Mouse (Mus musculus): ENCODE results near the gene Snrpg.
"Not testable (repeated sequence)": the region's sequence is repeated elsewhere in the genome, so short reads cannot be mapped to it uniquely, and the experiment has no call there.

Gene Snrpg

GRCm38 (mm10) chr6:86370764-86371339, at the start of gene Snrpg:
Gene Snrpg (plus strand): TSS chr6:86371304.
- DNase-seq (ENCODE audit: low read depth, low spot score) = no peak

DNA sequence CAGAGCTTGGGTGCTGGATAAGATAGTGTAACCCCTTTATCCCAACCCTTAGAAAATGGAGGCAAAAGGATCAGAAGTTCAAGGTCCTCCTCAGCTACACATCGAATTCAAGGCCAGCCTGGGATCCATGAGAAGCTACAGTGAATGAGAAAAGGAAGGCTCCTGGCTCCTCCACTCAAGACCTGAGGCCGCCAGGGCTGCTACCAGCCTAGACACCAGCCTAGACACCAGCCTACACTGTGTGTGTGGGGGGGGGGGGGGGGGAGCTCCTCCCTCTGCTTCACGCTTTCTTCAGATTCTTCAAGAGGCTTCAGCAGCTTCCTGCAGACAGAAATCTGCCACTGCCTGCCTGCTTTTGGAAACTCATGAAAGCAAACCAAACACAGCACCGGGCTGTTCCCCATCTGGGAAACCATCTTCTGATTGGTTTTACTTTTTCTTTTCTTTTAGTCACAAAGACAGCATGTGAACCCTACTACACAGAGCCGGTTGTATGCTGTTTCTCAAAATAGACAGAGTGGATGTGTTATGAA, 49.0 kb upstream of the Snrpg start:
- DNase-seq (ENCODE audit: low read depth, low spot score) = no peak

DNA sequence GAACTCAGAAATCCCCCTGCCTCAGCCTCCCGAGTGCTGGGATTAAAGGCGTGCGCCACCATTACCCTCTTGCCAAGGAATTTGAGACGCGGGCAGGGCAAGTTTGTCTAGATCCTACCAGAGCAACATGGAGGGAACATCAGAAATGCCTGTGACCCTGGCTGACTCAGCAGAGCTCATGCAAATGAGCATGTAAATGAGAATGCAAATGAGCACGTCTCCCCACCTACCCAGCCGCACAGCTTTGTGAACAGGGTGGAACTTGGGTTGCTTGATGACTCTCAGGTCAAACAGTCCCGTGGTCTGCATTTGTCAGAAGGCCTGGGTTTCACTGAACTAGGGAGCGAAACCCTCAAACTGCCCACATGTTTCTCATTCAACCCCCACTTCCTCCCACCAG, 48.1 kb upstream of the Snrpg start:
- DNase-seq (ENCODE audit: low read depth, low spot score) = no peak

- DNase-seq (ENCODE audit: low read depth, low spot score) = no peak
These were observed 46.7 kb upstream of the Snrpg start for GRCm38 (mm10) chr6:86324400-86324799.

- DNase-seq (ENCODE audit: low read depth, low spot score) = no peak
These were observed 45.5 kb upstream of the Snrpg start for GRCm38 (mm10) chr6:86325646-86326045.

GRCm38 (mm10) chr6:86326866-86327265, 44.2 kb upstream of the Snrpg start:
- DNase-seq (ENCODE audit: low read depth, low spot score) = no peak

GRCm38 (mm10) chr6:86328369-86328768, 42.7 kb upstream of the Snrpg start:
- no peak for DNase-seq (ENCODE audit: low read depth, low spot score)

DNA sequence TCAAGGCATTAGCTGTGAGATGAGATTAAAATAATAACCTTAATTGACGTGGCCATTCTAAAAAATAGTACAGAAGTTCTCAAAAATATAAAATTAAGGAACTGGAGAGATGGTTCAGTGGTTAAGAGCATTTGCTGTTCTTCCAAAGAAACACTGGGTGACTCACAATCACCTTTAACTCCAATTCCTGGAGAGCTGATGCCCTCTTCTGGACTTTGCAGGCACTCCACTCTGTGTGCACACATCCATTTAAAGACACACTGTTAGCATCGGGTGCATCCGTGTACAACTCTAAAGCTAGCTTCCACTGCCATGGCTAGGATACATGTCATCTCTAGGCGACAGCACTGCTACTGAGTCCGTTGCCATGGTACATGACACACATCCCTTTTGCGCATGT, 41.2 kb upstream of the Snrpg start:
- DNase-seq (ENCODE audit: low read depth, low spot score) = no peak

GRCm38 (mm10) chr6:86335121-86335849, 35.8 kb upstream of the Snrpg start:
- no peak for DNase-seq (ENCODE audit: low read depth, low spot score)

- DNase-seq (ENCODE audit: low read depth, low spot score) = no peak
These were observed 35.2 kb upstream of the Snrpg start for GRCm38 (mm10) chr6:86335860-86336259.

DNA sequence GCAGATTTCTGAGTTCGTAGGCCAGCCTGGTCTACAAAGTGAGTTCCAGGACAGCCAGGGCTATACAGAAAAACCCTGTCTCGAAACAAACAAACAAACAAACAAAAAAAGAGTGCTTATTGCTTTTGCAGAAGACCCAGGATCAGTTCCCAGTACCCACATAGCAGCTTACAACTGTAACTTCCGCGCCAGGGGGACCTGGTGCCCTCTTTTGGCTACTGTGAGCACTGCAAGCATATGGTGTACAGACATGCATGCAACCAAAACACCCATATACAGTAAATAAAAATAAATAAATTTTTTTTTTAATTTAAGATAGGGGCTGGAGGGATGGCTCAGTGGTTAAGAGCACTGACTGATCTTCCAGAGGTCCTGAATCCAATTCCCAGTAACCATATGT, 34.8 kb upstream of the Snrpg start:
- not testable (repeated sequence) for DNase-seq (ENCODE audit: low read depth, low spot score)

- peak; percentile 34 for DNase-seq (ENCODE audit: low read depth, low spot score)
These were observed 27.4 kb upstream of the Snrpg start for GRCm38 (mm10) chr6:86343656-86344055.

- DNase-seq (ENCODE audit: low read depth, low spot score) = peak; percentile 22
These were observed 25.0 kb upstream of the Snrpg start for GRCm38 (mm10) chr6:86346063-86346462.

DNA sequence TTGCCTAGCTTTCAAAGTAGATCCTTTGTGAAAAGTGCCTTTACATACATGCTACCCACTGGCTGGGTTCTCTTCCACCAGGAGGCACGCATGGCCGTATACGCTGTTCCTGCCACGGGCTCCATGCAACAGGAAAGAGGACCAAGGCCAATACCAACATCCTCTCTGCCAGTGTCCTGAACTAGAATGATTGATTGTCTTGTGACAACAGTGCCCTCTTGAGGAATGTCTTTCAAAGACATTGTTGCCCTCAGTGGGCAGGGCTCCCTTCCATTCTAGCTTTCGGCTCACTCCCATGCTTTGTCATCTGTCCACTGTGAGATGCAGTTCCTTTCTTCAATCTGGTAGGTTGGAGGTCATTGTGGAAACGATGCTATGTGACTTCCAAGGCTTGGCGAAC, 21.8 kb upstream of the Snrpg start:
- no peak for DNase-seq (ENCODE audit: low read depth, low spot score)

GRCm38 (mm10) chr6:86354948-86355347, 16.2 kb upstream of the Snrpg start:
- DNase-seq (ENCODE audit: low read depth, low spot score) = no peak

DNA sequence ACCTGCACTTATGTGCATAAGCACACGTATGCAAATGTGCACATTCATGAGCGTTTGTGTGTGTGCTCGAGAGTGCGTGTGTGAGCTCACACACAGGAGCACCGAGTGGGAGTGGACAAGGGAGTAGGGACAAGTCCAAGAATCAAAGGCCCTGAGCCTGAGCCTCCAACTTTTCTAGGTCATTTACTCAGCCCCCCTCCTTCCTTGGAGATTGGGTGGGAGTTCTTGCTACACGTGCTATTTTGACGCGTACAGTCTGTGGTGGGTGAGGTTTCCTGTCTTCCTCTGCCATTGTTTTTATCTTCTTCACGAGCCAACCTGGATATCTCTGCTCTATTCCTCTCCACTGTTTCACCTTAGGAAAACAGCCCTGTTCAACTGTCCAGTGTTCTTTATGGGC, 14.1 kb upstream of the Snrpg start:
- DNase-seq (ENCODE audit: low read depth, low spot score) = no peak

DNA sequence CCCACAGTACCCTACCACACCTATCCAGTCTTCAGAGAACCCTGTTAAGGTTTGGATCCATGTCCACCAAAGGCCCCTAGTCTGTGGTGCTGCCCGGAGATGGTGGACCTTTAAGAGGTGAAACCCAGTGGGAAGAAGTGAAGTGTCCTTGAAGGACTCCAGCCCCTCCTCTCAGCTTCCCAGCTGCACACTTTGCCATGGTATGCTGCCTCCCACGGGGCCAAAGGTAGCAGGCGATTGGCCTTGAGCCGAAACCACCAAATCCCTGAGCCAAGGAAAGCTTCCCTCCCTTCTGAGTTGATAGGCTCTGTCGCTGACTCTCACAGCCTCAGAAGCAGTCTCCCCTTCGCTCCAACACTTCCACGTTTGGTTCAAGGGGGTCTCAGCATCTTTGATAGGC, 10.4 kb upstream of the Snrpg start:
- DNase-seq (ENCODE audit: low read depth, low spot score) = no peak

DNA sequence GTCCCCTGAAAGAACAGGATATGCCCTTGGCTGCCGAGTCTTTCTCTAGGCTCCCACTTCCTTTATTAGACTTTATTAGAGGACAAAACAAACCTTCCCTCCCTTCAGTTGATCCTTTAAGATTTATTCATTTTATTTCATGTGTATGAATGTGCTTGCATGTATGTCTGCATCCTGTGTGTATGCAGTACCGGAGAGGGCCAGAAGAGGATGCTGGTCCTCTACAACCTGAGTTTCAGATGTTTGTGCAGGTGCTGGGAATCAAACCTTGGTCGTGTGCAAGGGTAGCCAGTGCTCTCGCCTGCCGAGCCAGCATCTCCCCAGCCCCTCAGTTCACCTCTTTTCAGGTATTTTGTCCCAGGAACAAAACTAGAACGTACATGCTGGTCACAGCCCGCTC, 9.7 kb upstream of the Snrpg start:
- DNase-seq (ENCODE audit: low read depth, low spot score) = no peak

DNA sequence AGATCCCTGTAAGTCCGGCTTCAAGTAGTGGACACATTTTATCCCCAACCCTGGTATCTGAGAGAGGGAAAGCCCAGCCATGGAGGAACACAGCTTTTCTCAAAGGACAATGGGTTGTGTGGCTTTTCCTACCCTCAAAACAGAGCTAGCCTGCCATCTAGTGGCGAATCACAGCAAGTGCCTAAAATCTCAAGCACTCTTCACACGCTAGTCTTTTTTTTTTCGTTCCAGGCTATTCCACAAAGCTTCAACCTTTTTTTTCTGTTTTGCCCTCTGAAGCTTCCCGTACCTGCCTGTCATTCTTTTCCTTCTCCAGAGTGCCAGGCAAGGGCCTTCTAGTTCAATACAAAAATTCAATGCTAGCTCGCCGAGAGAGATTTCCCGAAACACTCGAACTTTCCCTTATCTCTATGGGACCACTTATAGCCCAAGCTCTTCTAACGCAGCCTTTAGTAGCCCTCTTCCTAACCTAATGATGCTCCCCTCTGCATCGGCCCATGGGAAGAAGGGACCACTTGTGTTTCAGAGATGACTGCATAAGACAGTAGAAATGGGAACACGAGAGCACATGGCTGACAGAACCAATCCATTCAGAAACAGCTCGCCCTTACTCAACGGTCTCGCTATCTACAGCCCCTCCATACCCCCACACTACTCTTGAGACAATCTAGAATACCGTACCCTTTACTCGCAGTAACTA, 6.5 kb upstream of the Snrpg start:
- peak; percentile 88 for DNase-seq (ENCODE audit: low read depth, low spot score)

DNA sequence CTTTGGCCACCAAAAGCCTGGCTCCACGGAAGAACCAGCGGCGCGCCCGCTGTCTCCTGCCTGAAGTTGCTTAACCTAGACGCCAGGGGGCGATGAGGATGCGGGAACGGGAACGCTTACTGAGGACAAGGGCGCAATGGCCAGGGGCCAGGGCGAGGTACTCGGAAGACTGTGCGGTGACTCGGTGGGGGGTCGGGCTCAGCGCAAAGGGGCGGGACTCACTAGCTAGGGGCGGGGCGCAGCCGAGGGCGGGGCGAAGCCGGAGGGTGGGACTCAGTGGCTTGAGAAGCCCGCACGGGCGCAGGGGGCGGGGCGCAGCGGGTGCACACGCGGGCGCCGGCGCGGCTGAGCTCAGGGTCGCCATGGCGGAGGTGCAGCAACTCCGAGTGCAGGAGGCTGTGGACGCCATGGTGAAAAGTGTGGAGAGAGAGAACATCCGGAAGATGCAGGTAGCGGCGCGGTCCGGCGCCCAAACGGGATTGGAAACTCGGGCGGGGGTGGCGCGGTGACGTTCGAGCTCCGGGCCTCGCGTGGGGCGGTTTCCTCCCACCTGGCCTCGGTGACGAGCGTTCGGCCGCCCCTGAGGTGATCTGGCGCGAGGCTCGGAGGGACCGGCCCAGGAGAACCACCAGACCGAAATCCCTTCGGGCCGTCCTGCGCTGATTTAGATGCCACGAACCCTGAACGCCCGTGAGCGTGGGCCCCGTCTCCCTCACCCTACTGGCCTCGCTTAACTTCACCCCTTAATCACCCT, 5.6 kb upstream of the Snrpg start, which contains the start of gene Fam136a:
Gene Fam136a, plus strand, starts transcription at position 276 of the 754 bp plus-strand sequence.
- DNase-seq (ENCODE audit: low read depth, low spot score) = peak; percentile 99

DNA sequence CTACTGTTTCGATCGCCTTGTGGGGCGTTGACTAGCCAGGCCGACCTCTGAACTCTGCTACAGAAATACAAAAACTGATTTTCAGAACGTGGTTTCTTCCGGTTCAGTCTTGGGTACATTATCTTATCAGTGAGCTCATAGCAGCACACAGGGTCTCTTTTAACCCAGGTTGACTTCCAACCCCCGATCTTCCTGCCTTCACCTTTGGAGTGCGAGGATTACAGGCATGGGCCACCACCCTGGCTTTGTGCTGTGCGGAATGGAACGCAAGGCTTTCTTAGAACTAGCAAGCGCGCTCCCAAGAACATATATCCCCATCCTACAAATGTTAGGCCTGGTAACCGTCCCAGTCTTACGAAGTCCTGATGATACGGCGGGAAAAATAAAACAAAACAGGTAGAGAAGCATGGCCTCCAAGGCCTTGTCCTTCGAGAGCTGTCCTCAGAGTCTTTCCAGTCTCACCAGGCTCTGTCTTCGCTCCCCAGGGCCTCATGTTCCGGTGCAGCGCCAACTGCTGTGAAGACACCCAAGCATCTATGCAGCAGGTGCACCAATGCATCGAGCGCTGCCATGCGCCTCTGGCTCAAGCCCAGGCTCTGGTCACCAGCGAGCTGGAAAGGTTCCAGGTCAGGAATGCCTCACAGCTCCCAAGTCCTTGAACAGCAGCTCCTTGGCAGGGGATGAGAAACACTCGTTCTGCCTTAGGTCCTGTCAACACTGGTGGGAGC, 4.8 kb upstream of the Snrpg start:
- no peak for DNase-seq (ENCODE audit: low read depth, low spot score)
